Comparison of ENCODE assay signal across 28 mouse cellular contexts in the genomic region with DNA sequence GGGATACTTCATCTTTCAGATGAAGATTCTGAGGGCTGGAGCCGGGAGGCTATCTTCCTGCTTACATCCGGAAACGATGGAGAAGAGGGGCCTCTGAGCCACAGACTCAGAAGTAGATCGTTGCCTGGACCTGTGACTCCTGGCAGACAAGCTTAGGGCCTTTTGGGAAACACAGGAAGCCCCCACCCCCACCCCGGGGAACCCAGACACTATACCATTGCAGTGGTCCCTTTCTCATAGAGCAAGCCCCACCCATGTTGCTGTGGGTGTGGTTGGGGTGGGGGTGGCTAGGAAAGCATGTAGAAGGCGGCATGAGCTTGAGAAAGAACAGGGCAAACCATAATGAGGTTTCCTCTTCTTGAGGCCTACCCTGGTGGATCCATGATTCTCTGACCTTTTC.
DNase-seq lines count a peak whose midpoint lies in the region; ATAC-seq and TF ChIP-seq lines count a peak whose summit lies in the region.
"Had no signal": no experiment of that assay in that cellular context is flagged by ENCODE, and none has a peak within 500 bp of the region (broad histone marks: within the 10 kb centered on the region; RNA-seq: fewer than 3 reads in every experiment).

No protein-coding gene starts in this region.

- H3K36me3 ChIP-seq in hindbrain, embryonic 13.5 days: no peaks in the 10 kb centered on the region
- H3K36me3 ChIP-seq in hindbrain, embryonic 10.5 days: no peaks in the 10 kb centered on the region
- no peaks in the 10 kb centered on the region for H3K36me3 ChIP-seq in midbrain, embryonic 13.5 days
- no peaks in the 10 kb centered on the region for H3K36me3 ChIP-seq in midbrain, postnatal 0 days (ENCODE audit: insufficient read depth, low read length)
- no peaks in the 10 kb centered on the region for H3K36me3 ChIP-seq in liver, embryonic 14.5 days (replicated peaks; ENCODE audit: control insufficient read depth, insufficient read depth, low read depth)
- H3K36me3 ChIP-seq: embryonic facial prominence, embryonic 10.5 days; embryonic facial prominence, embryonic 15.5 days; forebrain, embryonic 12.5 days; G1E; heart, embryonic 13.5 days; stomach, embryonic 15.5 days had no signal

- WGBS in hindbrain, embryonic 13.5 days: 69% methylated on average over 6 of the region's 6 CpGs
- 87% methylated on average over 6 of the region's 6 CpGs for WGBS in hindbrain, embryonic 10.5 days
- 74% methylated on average over 6 of the region's 6 CpGs for WGBS in midbrain, embryonic 13.5 days
- WGBS in midbrain, postnatal 0 days: 72% methylated on average over 6 of the region's 6 CpGs
- 39% methylated on average over 6 of the region's 6 CpGs for WGBS in liver, embryonic 14.5 days (ENCODE audit: insufficient replicate concordance)

- no peak for TF ChIP-seq EP300 in liver, embryonic 14.5 days (IDR thresholded peaks at IDR 0.05; ENCODE audit: low read depth)

- peak; percentile 52; the same call in 1 of the 2 replicates for ATAC-seq in hindbrain, embryonic 13.5 days (ENCODE audit: low FRiP score)
- peak; percentile 43 for ATAC-seq in midbrain, embryonic 13.5 days
- no peak for ATAC-seq in midbrain, postnatal 0 days (ENCODE audit: low FRiP score)
- ATAC-seq in liver, embryonic 14.5 days (ENCODE audit: insufficient read depth): no peak
- ATAC-seq: intestine, embryonic 16.5 days; lung, postnatal 0 days had no signal

- H3K27ac ChIP-seq in hindbrain, embryonic 13.5 days: peak overlapping the region; percentile 83
- H3K27ac ChIP-seq in hindbrain, embryonic 10.5 days: no peak overlapping the region
- H3K27ac ChIP-seq in midbrain, embryonic 13.5 days: peak overlapping the region; percentile 49; the same call in 1 of the 2 replicates
- no peak overlapping the region for H3K27ac ChIP-seq in midbrain, postnatal 0 days (ENCODE audit: low read depth, low read length)
- H3K27ac ChIP-seq in liver, embryonic 14.5 days: no peak overlapping the region
- H3K27ac ChIP-seq: embryonic facial prominence, embryonic 10.5 days; embryonic facial prominence, embryonic 15.5 days; forebrain, embryonic 12.5 days; heart, embryonic 13.5 days; kidney, postnatal 0 days; stomach, embryonic 15.5 days had no signal

- H3K27me3 ChIP-seq in hindbrain, embryonic 13.5 days: no peaks in the 10 kb centered on the region
- H3K27me3 ChIP-seq in hindbrain, embryonic 10.5 days (ENCODE audit: insufficient read depth, poor library complexity, severe bottlenecking): no peaks in the 10 kb centered on the region
- H3K27me3 ChIP-seq in midbrain, embryonic 13.5 days: no peaks in the 10 kb centered on the region
- H3K27me3 ChIP-seq in midbrain, postnatal 0 days (ENCODE audit: insufficient read depth, low read length): no peaks in the 10 kb centered on the region
- no peaks in the 10 kb centered on the region; the same call in 1 of the 2 replicates for H3K27me3 ChIP-seq in liver, embryonic 14.5 days (ENCODE audit: control insufficient read depth, insufficient read depth, low read length)
- H3K27me3 ChIP-seq: embryonic facial prominence, embryonic 15.5 days; forebrain, embryonic 12.5 days; heart, embryonic 13.5 days; stomach, embryonic 15.5 days had no signal

- peaks cover 6% of the 10 kb centered on the region for H3K4me1 ChIP-seq in hindbrain, embryonic 13.5 days (replicated peaks)
- H3K4me1 ChIP-seq in hindbrain, embryonic 10.5 days (replicated peaks): no peaks in the 10 kb centered on the region
- H3K4me1 ChIP-seq in midbrain, embryonic 13.5 days (replicated peaks): peaks cover 7% of the 10 kb centered on the region
- H3K4me1 ChIP-seq in midbrain, postnatal 0 days (ENCODE audit: insufficient read depth, low read length): no peaks in the 10 kb centered on the region
- H3K4me1 ChIP-seq in liver, embryonic 14.5 days (replicated peaks; ENCODE audit: control insufficient read depth in 2 of 2, insufficient read depth in 2 of 2, low read length in 1 of 2): peaks cover 28 to 43% of the 10 kb centered on the region in 2 experiments
- H3K4me1 ChIP-seq: embryonic facial prominence, embryonic 10.5 days; forebrain, embryonic 12.5 days; heart, embryonic 13.5 days; stomach, embryonic 15.5 days had no signal

- no peak overlapping the region for H3K9ac ChIP-seq in hindbrain, embryonic 13.5 days
- no peak overlapping the region for H3K9ac ChIP-seq in midbrain, embryonic 13.5 days (replicated peaks)
- H3K9ac ChIP-seq in midbrain, postnatal 0 days (replicated peaks; ENCODE audit: low read length, poor library complexity, severe bottlenecking): no peak overlapping the region
- H3K9ac ChIP-seq in liver, embryonic 14.5 days (replicated peaks): no peak overlapping the region
- H3K9ac ChIP-seq: embryonic facial prominence, embryonic 15.5 days; forebrain, embryonic 12.5 days; heart, embryonic 13.5 days; stomach, embryonic 15.5 days had no signal

- no peak for DNase-seq in hindbrain, embryonic 10.5 days (ENCODE audit: low spot score)
- no peak for DNase-seq in midbrain, postnatal 0 days (ENCODE audit: low spot score)
- no peak for DNase-seq in liver, embryonic 14.5 days (ENCODE audit: low read depth in 3 of 3, low spot score in 3 of 3)
- DNase-seq in adrenal gland, adult 2 months: no peak
- DNase-seq in urinary bladder, postnatal 36 days (ENCODE audit: low spot score in 2 of 2): no peak
- DNase-seq: adrenal gland, postnatal 10 days; cerebellum, adult 8-10 months; cerebellum, postnatal 25 days; gastrocnemius, postnatal 10 days; heart, postnatal 10 days; kidney, adult 8-10 months; kidney, postnatal 4 days; left cerebral cortex, postnatal 4 days; lung, adult 18-20 months; lung, postnatal 4 days; right cerebral cortex, postnatal 25 days; thymus, postnatal 14 days had no signal

- no peak overlapping the region for H3K4me3 ChIP-seq in hindbrain, embryonic 13.5 days
- H3K4me3 ChIP-seq in hindbrain, embryonic 10.5 days: no peak overlapping the region
- no peak overlapping the region for H3K4me3 ChIP-seq in midbrain, embryonic 13.5 days (replicated peaks)
- H3K4me3 ChIP-seq in midbrain, postnatal 0 days (ENCODE audit: low read depth, low read length): no peak overlapping the region
- no peak overlapping the region for H3K4me3 ChIP-seq in liver, embryonic 14.5 days (ENCODE audit: insufficient read depth in 1 of 2, low read depth in 2 of 2, low read length in 2 of 2)
- H3K4me3 ChIP-seq: embryonic facial prominence, embryonic 10.5 days; embryonic facial prominence, embryonic 15.5 days; forebrain, embryonic 12.5 days; heart, embryonic 13.5 days; stomach, embryonic 15.5 days had no signal

- TF ChIP-seq CTCF in midbrain, postnatal 0 days (IDR thresholded peaks at IDR 0.05): no peak
- TF ChIP-seq CTCF in liver, embryonic 14.5 days (IDR thresholded peaks at IDR 0.05; ENCODE audit: low read depth): no peak

- no peaks in the 10 kb centered on the region for H3K9me3 ChIP-seq in hindbrain, embryonic 13.5 days
- no peaks in the 10 kb centered on the region for H3K9me3 ChIP-seq in hindbrain, embryonic 10.5 days
- H3K9me3 ChIP-seq in midbrain, embryonic 13.5 days: no peaks in the 10 kb centered on the region
- no peaks in the 10 kb centered on the region for H3K9me3 ChIP-seq in midbrain, postnatal 0 days (ENCODE audit: low read length)
- H3K9me3 ChIP-seq in liver, embryonic 14.5 days (ENCODE audit: control insufficient read depth, low read length): no peaks in the 10 kb centered on the region
- H3K9me3 ChIP-seq: embryonic facial prominence, embryonic 10.5 days; embryonic facial prominence, embryonic 15.5 days; forebrain, embryonic 12.5 days; G1E; heart, embryonic 13.5 days; stomach, embryonic 15.5 days had no signal

- H3K4me2 ChIP-seq in hindbrain, embryonic 13.5 days: no peak overlapping the region
- H3K4me2 ChIP-seq in midbrain, embryonic 13.5 days (replicated peaks): no peak overlapping the region
- H3K4me2 ChIP-seq in midbrain, postnatal 0 days (ENCODE audit: low read depth, low read length, poor library complexity, severe bottlenecking): no peak overlapping the region
- peak overlapping the region; percentile 31 for H3K4me2 ChIP-seq in liver, embryonic 14.5 days (ENCODE audit: low read depth)
- H3K4me2 ChIP-seq: embryonic facial prominence, embryonic 15.5 days; forebrain, embryonic 12.5 days; heart, embryonic 13.5 days; stomach, embryonic 15.5 days had no signal

Comparison
In these comparisons a context has a peak if more than half of its experiments do, and no peak if none do; other contexts are left out.
1. ATAC-seq: peak in hindbrain, embryonic 13.5 days (single experiment) and midbrain, embryonic 13.5 days (single experiment); none in midbrain, postnatal 0 days (single experiment) and liver, embryonic 14.5 days (single experiment).
2. H3K27ac ChIP-seq: peak in hindbrain, embryonic 13.5 days (single experiment) and midbrain, embryonic 13.5 days (single experiment); none in hindbrain, embryonic 10.5 days (single experiment), midbrain, postnatal 0 days (single experiment) and liver, embryonic 14.5 days (single experiment).